Mouse (Mus musculus) central nervous system, embryonic 14 days (tissue): ENCODE measurements around the gene Zfp30. TPM values are rescaled to one million over a fixed set of nuclear protein-coding genes. Genes with fewer than 3 reads are reported as not detected.

Experiments used
- polyA plus RNA-seq: library from polyadenylated mRNA; depleted of rRNA; stranded (reverse); fragments of >200 nt; gene quantifications from 2 replicates; pipeline ENCODE4 v1.2.3, GENCODE M21; 2012; rRNA removed

Gene Zfp30
- polyA plus RNA-seq = 12.3 and 14.0 TPM in 2 replicates

DNA sequence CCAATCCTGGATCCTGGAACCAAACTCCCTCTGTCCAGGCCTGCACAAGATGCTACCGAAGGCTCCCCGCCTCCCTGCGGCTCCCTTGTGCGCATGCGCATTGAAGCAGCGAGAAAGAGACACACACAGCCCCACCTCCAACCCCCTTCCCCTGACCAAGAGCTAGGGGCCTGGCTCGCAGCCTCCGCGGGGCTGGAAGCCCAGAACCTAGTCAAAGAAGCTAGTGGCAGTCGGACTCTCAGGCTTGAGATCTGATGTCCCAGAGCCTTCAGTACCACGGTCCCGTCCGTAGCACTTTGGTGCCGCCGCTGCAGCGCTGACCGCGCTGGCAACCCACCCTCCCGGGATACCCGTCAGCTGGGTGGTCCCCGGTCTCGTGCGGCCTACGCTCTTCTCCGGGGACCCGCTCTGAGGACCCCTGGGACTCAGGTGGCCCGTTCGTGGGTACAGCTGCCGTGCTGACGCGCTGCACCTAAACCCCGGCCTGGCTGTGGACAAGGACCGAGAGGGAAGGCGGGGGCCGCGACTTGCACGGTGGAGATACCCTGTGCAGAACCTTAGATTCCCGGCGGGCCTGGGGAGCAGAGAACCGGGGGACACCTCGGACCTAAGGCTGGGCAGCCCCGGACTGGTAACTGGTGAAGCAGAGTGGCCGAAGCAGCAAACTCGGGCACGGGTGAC lies at the start of gene Zfp30:
Zfp30 (plus strand) TSS at position 128 of the 681 bp plus-strand sequence.

GRCm38 (mm10) chr7:29768090-29768900 lies 15.5 kb upstream of the Zfp30 start, which contains the start of gene Zfp84:
Gene Zfp84 (plus strand): TSS chr7:29768552.

DNA sequence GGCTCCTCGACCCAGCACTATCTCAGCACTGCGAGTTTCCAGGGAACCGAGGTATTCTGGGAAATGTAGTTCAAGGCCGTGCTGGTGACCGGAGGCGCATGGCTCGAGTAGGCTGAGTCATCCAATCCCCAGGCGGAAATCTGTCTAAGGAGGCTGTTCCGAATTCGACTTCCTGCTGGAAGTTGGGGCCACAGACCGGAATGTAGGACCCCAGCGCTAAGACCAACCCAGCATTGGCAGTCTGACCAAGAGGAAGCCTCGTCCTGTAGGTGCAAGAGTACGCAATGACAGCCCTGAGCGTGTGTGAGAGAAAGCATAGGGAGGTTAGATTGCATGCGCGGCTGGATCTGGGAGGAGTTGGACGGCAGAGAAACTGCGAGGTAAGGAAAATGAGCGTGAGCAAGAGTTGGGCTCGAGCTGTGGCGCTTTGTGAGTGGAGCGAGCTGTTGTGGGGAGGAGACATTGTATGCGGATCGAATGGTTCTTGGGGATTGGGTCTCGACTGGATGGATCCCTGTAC lies 32.2 kb downstream of the Zfp30 start, which contains the start of gene Zfp790:
Zfp790 (plus strand) TSS at position 205 of the 520 bp plus-strand sequence.

Other genes starting within 250 kb of the Zfp30 start
- gene Catsperg2, start 57.0 kb upstream of the Zfp30 start, polyA plus RNA-seq = 0.85 and 1.0 TPM in 2 replicates
- 13.9 and 15.0 TPM in 2 replicates for gene Zfp84, start 15.4 kb upstream of the Zfp30 start, polyA plus RNA-seq
- gene Zfp790, start 32.1 kb downstream of the Zfp30 start, polyA plus RNA-seq = 14.6 and 16.7 TPM in 2 replicates
- 8.3 and 9.9 TPM in 2 replicates for gene Zfp940, start 69.7 kb downstream of the Zfp30 start, polyA plus RNA-seq
- gene Zfp420, start 76.0 kb downstream of the Zfp30 start, polyA plus RNA-seq = 14.3 and 14.9 TPM in 2 replicates
- 14.1 and 14.4 TPM in 2 replicates for gene Zfp27, start 122.6 kb downstream of the Zfp30 start, polyA plus RNA-seq
- 15.7 and 16.7 TPM in 2 replicates for gene Zfp383, start 124.2 kb downstream of the Zfp30 start, polyA plus RNA-seq
- gene Zfp74, start 170.1 kb downstream of the Zfp30 start, polyA plus RNA-seq = 13.7 and 13.9 TPM in 2 replicates
- 7.1 and 9.3 TPM in 2 replicates for gene Zfp568, start 200.0 kb downstream of the Zfp30 start, polyA plus RNA-seq